Mouse (Mus musculus) testis, adult 2 months (tissue): ENCODE data around the gene Acot7. TPM values are rescaled to one million over a fixed set of nuclear protein-coding genes. Genes with fewer than 3 reads are reported as not detected.

Experiments used
- H3K27ac ChIP-seq: fragments of 200-500 bp; 2 replicates; pipeline ENCODE4 v1.5.1; 2012; ENCODE audit warnings: low read depth, low read length; ENCODE audit not compliant: control insufficient read depth, insufficient read depth
- H3K27me3 ChIP-seq: fragments of 200-500 bp; 2 replicates; pipeline ENCODE4 v1.6.1; 2012; ENCODE audit warnings: mild to moderate bottlenecking, low read length, moderate library complexity; ENCODE audit not compliant: control insufficient read depth, insufficient read depth
- H3K36me3 ChIP-seq: fragments of 200-500 bp; 2 replicates; pipeline ENCODE4 v1.6.1; 2012; ENCODE audit warnings: mild to moderate bottlenecking, low read length; ENCODE audit not compliant: control insufficient read depth, insufficient read depth
- H3K4me1 ChIP-seq: fragments of 200-500 bp; 2 replicates; pipeline ENCODE4 v1.6.1; 2012; ENCODE audit warnings: low read length; ENCODE audit not compliant: control insufficient read depth, insufficient read depth
- H3K4me3 ChIP-seq: fragments of 200-500 bp; 2 replicates; pipeline ENCODE4 v1.5.1; 2012; ENCODE audit warnings: low read depth, mild to moderate bottlenecking, low read length, moderate library complexity, mixed read lengths; ENCODE audit not compliant: control insufficient read depth
- CTCF ChIP-seq: fragments of 200-500 bp; IDR thresholded peaks from 2 replicates; pipeline ENCODE4 v1.5.1; 2012; ENCODE audit warnings: low read depth, mild to moderate bottlenecking, inconsistent platforms, low read length, moderate library complexity; ENCODE audit not compliant: control insufficient read depth, insufficient read depth, insufficient replicate concordance
- POLR2A ChIP-seq: fragments of 200-500 bp; IDR thresholded peaks from 2 replicates; pipeline ENCODE4 v1.6.1; 2012; ENCODE audit warnings: low read depth, mild to moderate bottlenecking, inconsistent platforms, low read length, moderate library complexity; ENCODE audit not compliant: control insufficient read depth
- polyA plus RNA-seq: library from polyadenylated mRNA; depleted of rRNA; stranded (reverse); fragments of >200 nt; gene quantifications from 2 replicates; pipeline ENCODE4 v1.2.3, GENCODE M21; 2012

Gene Acot7
- polyA plus RNA-seq, 1 experiment: 685 TPM

GRCm38 (mm10) chr4:152189691-152190090, 11.8 kb downstream of the Acot7 start:
- no peak overlapping the region for H3K27ac ChIP-seq
- H3K36me3 ChIP-seq: no peaks in the 10 kb centered on the region
- H3K4me1 ChIP-seq: no peaks in the 10 kb centered on the region; the same call in 1 of the 2 replicates
- no peaks in the 10 kb centered on the region for H3K27me3 ChIP-seq
- no peak for TF ChIP-seq POLR2A
- TF ChIP-seq CTCF: no peak
- H3K4me3 ChIP-seq: no peak overlapping the region

GRCm38 (mm10) chr4:152190096-152190653, 12.2 kb downstream of the Acot7 start:
- TF ChIP-seq CTCF: no peak
- Histone ChIP-seq H3K27ac (no peak overlapping the region), H3K4me1 (no peaks in the 10 kb centered on the region; the same call in 1 of the 2 replicates), H3K36me3 (no peaks in the 10 kb centered on the region), H3K27me3 (no peaks in the 10 kb centered on the region), H3K4me3 (no peak overlapping the region)

- TF ChIP-seq CTCF (no peak), POLR2A (no peak)
- Histone ChIP-seq H3K27me3 (no peaks in the 10 kb centered on the region), H3K4me1 (no peaks in the 10 kb centered on the region; the same call in 1 of the 2 replicates), H3K27ac (no peak overlapping the region), H3K36me3 (no peaks in the 10 kb centered on the region), H3K4me3 (no peak overlapping the region)
Measured at GRCm38 (mm10) chr4:152190701-152191100, 12.8 kb downstream of the Acot7 start.

GRCm38 (mm10) chr4:152192569-152192968, 14.6 kb downstream of the Acot7 start:
- H3K36me3 ChIP-seq: no peaks in the 10 kb centered on the region
- no peak overlapping the region for H3K4me3 ChIP-seq
- no peaks in the 10 kb centered on the region for H3K4me1 ChIP-seq
- no peak overlapping the region for H3K27ac ChIP-seq
- H3K27me3 ChIP-seq: no peaks in the 10 kb centered on the region
- TF ChIP-seq POLR2A (no peak), CTCF (no peak)

GRCm38 (mm10) chr4:152194476-152195175, 16.7 kb downstream of the Acot7 start:
- H3K27ac ChIP-seq: no peak overlapping the region
- no peak overlapping the region for H3K4me3 ChIP-seq
- TF ChIP-seq CTCF (no peak), POLR2A (no peak)
- H3K27me3 ChIP-seq: no peaks in the 10 kb centered on the region
- H3K4me1 ChIP-seq: no peaks in the 10 kb centered on the region
- H3K36me3 ChIP-seq: no peaks in the 10 kb centered on the region

GRCm38 (mm10) chr4:152196276-152196675, 18.3 kb downstream of the Acot7 start:
- H3K36me3 ChIP-seq: no peaks in the 10 kb centered on the region
- no peak overlapping the region for H3K4me3 ChIP-seq
- H3K27ac ChIP-seq: no peak overlapping the region
- TF ChIP-seq CTCF: no peak
- TF ChIP-seq POLR2A: no peak
- no peaks in the 10 kb centered on the region for H3K27me3 ChIP-seq
- no peaks in the 10 kb centered on the region for H3K4me1 ChIP-seq

- no peak for TF ChIP-seq CTCF
- no peak for TF ChIP-seq POLR2A
- H3K4me3 ChIP-seq: no peak overlapping the region
- no peaks in the 10 kb centered on the region for H3K27me3 ChIP-seq
- H3K4me1 ChIP-seq: no peaks in the 10 kb centered on the region; the same call in 1 of the 2 replicates
- no peaks in the 10 kb centered on the region for H3K36me3 ChIP-seq
- H3K27ac ChIP-seq: no peak overlapping the region
Measured at GRCm38 (mm10) chr4:152197545-152197944, 19.6 kb downstream of the Acot7 start.
